Mouse (Mus musculus): ENCODE measurements around the gene Cetn2.

Cetn2 gene

DNA sequence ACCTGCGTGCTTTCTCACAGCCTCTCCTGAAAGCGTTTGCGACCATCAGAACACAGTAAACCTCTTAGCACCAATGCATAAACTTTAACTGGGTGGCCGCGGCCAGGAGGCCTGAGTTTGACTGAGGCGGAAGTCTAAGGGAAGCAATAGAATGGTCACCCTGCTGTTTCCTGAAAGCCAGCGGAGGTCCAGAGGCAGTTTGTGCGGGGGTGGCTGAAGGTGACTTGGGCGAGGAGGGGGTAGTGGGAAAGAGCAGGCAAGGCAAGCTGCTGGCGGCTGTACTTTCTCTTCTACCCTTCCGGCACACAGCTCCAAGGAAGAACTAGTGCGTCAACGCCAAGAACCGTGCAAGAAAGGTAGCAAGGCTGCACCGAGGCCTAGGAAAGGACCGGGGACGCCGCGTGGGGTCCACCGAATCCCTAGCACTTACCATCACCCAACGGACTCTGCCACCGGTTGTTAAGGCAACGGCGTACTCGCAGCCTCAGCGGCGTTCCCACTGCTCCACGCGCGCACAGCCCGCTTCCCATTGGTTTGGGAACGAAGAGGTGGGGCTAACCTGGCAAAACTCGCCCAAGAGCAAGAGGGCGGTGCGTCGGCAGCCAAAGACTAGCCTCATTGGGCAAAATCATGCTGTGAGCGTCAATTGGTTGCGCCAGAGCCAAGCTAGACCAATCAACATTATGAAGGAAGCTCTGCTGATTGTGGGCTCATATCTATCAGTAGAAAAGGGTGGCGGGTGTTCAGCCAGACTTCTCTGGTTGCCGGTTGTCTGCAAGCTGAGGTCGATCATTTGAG is at the start of gene Cetn2, which contains the start of gene Nsdhl:
Gene Cetn2, minus strand, starts transcription at position 528 of the 798 bp plus-strand sequence.
Gene Nsdhl, plus strand, starts transcription at position 674 of the 798 bp plus-strand sequence.
- DNase-seq, result peak; percentile 84

DNA sequence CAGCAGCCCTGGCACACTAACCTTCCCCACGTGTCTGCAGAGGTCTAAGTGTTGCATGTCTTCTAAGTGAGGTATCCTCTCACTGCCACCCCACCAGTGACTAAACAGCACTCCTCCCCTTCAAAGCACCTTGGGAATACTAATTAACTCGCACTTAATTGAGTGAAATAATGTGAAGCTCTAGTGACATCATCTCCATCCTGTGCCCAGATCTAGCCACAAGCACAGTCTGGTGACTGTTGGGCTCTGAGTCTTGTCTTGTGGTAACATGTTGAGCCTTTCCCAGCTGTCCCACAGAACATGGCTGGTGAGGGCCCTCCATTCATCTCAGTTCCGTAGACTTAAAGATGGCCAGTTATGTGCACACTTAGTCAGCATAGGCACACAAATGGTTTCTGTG is 44.5 kb upstream of the Cetn2 start:
- no peak for DNase-seq

DNA sequence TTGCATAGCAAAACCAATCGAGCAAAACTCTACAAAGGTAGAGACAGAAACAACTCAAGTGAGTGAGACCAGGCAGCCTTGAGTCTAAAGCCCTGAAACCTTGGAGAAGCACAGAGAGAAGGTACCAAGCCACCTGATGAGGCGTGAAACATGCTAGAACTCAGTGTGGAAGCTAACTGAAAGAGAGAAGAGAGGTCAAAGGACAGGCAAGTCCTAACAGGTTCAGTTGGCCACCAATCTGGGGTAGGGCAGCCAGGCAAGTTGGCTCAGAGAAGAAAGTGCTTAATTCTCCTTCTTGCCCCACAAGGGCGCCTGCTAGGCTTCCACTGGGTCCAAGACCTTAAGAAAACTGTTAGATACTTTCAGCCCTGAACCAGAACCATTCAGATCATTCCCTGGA is 43.3 kb upstream of the Cetn2 start:
- no peak for DNase-seq

DNA sequence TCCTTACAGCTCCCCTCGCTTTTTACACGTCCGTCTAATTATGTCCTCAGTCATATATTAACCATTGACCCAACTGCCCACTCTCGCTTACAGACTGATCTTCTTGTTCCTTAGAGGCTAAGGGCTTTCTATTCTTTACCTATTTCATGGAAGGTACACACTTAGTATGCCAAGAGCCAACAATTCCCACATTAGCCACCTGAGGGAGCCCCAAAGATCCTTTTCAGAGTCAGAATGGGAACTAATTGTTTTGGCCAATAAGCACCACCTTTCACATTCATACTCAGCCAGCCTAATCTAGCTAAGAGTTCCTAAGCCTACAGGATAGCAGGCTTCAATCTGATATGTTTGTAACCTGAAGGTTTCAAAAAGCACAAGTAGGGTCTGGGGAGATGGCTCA is 42.2 kb upstream of the Cetn2 start:
- peak; percentile 39 for DNase-seq

DNA sequence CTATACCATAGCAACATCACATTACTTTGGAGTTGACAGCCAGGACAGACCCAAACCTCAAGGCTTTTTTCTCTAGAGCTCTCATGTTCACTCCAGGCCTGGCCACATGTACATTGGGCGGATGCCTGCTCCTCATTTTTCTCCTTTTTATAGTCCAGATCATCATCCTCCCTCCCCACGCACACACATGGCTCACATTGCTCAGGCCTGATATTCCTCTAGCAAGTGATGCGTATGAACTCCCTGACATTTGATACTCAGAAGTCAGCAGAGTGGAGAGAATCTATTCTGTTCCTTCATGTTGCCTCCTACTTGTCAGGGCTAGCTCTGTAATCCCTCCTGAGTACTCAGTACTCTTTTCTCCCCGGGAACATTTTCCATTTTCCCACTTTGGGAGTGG is 38.3 kb upstream of the Cetn2 start:
- no peak for DNase-seq

DNA sequence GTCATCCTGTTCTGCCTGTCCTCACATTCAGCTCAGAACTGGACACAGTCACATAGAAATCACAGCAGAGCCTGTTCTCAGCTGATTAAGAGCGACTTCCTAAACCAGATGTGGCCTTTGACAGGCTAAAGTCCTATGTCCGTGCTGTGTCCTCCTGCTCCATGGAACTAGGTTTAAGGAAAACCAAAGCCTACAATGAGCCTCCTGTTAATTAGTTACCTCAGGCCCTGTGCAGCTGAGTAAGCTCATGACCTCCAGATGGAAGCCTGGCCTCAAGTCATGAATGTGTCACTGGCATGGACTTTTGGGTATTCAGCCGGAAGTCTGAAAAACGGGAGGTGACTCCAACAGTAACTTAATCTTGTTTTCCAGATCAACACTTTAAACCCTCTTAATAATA is 35.3 kb upstream of the Cetn2 start:
- DNase-seq, result peak; percentile 40

DNA sequence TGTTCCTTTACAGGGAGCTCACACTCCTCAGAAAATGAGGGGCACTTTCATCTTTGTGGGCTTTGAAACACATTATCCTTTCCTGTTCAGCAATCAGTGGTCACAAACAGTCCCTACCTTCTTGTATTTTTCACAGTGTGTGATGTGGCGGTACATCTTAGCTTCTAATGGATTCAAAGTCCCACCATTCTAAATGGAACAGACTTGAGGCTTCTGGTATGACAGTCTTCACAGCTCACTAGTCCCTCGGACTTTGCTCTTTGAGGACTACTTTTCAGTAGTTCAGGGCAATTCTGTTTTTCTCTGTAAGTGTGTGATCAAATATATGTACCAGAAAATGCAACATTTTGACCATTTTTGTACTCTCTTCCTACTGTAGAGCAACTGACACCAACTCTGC is 3.2 kb upstream of the Cetn2 start:
- DNase-seq, result no peak

DNA sequence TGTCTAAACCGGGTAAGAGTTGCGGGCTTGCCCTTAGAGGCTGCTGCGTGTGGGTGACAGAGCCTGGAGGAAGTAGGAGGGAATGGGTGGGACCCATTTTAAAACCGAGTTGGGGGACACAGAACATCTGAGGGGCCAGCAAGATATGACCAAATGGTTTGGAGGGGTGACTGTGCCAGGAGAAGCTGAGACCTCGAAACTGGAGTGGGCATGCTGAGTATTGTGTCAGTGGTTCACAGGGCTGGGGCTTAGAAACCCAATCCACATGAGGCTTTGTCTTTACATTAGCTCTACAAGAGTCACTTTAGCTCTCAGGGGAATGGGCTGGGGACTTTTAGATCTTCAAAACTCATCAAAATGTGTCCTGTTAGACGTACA is 460 bp upstream of the Cetn2 start:
- no peak for DNase-seq

DNA sequence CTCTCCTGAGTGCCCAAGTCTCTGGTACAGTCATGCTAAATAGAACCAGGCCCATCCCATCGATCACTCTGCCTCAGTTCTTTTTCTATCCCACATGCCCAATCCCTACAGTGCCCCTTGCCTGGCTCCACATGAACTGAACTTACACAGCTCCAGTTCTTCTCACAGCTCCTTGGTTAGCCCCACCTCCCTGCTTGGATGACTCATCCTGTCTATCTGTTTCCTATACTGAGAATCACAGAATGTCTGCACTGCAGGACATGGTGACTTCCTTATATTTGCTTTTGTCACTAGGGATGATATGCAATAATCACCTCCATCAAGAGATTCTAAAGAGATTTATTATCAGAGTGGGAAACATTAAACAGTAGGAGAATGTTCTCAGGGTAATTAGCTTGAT is 6.6 kb downstream of the Cetn2 start:
- DNase-seq, result no peak

DNA sequence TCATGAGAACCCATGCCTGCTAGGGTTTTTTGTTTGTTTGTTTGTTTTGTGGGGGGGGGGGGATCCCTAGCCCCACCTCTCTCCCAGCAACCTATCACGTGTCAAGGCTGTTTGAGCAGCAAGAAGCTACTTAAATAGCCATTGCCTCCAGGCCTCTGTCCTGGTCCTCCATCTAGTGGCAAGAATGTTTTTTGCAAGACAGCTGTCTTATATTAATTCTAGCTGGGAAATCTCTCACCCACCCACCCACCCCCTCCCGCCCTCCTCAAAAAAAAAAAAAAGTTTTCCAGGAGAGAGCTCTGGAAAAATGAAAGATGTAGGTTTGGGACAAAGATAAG is 9.8 kb downstream of the Cetn2 start:
- DNase-seq, result no peak

DNA sequence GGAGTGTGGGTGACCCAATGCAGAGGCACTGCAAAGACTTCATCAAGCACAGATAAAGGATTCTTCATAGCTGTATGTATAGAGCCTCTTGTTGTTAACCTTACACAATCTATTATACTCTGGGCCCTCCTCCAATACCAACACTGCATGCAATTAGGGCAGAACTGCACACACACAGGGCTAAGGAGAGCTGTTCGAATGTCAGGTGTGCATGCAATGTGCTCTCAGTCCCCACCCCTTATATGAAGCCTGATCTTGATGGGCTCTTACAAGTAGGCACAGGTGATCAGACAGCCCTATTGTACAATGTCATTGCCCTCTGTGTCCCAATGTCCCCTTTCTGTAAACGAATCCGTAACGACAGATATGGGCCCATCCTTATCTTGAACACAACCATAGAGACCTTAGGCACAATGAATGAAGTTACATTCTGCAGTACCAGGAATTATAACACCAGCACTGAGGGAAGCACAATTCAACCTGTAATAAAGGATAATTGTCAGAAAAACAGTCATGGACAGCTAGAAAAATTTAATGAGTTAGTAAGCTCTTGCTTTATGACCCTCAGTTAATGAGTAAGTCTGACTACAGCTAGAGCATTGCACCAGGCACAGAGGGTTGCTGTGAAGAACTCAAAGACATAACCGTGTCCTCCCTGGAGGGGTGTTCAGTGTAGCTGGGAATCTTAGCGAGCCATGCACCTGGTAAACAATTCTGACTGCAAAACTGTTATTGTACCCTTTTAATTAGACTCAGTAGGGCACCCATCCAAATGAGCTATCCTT is 10.4 kb downstream of the Cetn2 start:
- DNase-seq, result no peak

DNA sequence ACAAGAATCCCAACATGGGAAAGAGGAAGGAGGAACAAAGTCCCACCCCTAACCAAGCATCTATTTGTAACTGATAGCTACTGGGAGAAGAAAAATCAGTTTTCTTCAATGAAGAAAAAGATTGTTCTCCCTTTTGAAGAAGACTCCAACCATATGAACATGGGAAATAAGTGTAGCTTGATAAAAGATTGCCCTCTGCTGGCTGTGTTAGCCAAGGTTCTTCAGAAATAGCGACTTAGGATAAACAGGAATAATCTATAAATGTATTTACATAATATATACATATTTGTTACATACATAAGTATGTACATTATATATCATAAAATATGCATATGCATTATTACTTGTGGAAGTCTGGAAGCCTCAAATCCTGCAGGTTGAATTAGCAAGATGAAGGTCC is 15.7 kb downstream of the Cetn2 start:
- no peak for DNase-seq

DNA sequence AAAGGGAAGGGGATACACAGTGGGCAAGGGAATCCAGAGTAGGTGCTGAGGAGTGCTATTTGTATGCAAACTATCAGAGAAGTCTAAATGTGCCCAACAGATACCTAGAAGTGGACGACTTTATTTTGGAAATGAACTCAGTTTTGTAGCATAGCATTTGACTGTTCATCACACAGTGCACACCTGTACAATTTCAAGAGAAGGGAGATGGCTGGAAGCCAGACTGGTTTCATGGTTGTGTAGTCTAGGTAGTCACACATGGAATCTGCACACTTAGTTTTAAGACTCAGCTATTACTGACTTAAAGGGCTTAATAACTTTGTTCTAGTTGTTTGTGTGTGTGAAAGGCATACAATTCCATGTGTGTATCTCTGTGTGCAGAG is 22.2 kb downstream of the Cetn2 start:
- DNase-seq, result no peak

DNA sequence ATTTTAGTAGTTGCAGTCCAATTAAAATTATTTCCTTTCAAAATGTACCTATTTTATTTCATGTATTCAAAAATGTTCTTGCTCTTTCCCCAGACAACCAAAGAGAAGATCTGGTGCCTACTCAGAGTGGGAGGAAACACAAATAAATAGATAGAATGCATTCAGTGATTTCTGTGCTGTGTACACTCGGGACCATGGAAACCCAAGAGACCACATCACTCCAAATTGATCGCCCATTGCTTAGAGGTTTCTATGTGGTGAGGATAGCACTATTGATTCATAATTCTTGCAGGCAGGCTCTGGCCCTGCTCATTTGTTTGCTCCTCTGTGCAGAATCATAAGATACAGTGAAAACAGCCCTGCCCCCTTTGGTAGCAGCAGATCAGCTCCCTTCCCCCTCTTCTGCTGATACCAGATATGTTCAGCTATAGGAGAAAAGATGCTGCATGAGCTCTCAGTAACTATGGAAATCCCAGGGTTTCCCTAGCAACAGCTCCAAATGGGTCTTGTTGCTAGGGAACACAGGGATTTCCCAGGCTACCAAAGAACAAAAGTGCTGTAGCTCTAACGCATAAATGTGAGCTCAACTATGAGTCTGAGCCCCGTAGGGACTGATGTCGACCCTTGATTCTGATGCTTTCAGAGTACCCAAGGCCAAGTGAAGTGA is 22.7 kb downstream of the Cetn2 start:
- DNase-seq, result no peak
